Mouse (Mus musculus): ENCODE results near the gene Gm20852. TPM values are rescaled to one million over a fixed set of nuclear protein-coding genes. Genes with fewer than 3 reads are reported as not detected.
"Not testable (repeated sequence)": the region's sequence is repeated elsewhere in the genome, so short reads cannot be mapped to it uniquely, and the experiment has no call there.

Gene Gm20852
- polyA plus RNA-seq (2016; fragmentation: Nextera tagmentation; extraction: Ambion mirVana) = not detected in 2 replicates

DNA sequence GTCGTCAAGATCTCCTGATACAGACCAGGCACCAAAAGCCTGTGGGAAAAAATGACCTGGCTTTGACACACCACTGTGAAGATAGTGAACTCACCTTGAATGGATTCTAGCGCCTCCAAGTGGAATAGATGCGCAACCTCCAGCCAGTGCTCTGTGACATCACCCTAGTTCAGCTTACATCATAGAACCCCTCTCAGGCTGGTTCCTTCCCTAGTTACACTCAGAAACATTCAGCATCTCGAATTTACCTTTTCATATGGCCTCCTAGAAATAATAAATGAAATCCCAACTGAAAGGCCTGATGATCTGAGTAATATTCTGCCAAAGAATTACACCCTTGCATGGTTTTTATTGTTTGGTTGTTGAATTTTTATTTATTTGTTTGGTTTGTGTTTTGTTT, at the start of gene Gm20852:
Gm20852 (minus strand) TSS at position 101 of the 400 bp plus-strand sequence.
- H3K4me3 ChIP-seq; H3K36me3 ChIP-seq; DNase-seq (ENCODE audit: low spot score); H3K27ac ChIP-seq; H3K4me1 ChIP-seq (replicated peaks); H3K9me3 ChIP-seq; H3K27me3 ChIP-seq (ENCODE audit: insufficient read depth, poor library complexity, severe bottlenecking): not testable (repeated sequence)
- WGBS = no CpG with 5 or more reads among the region's 4 CpGs

Measured in hindbrain, embryonic 10.5 days (tissue).